Mouse (Mus musculus): ENCODE data around the gene Kcnd3.

GRCm38 (mm10) chr3:105570818-105571217 is 118.7 kb downstream of the Kcnd3 start:
- TF ChIP-seq CTCF (IDR thresholded peaks at IDR 0.05) (no peak), POLR2A (IDR thresholded peaks at IDR 0.05; ENCODE audit: insufficient read depth, low read depth, low read length) (no peak)

All from heart, adult 2 months (tissue).